Mouse (Mus musculus): ENCODE data around the gene Fyb. TPM values are rescaled to one million over a fixed set of nuclear protein-coding genes. Genes with fewer than 3 reads are reported as not detected.

Fyb gene
- total RNA-seq, 2 experiments from 2014 or later, result 29.8 to 102 TPM

DNA sequence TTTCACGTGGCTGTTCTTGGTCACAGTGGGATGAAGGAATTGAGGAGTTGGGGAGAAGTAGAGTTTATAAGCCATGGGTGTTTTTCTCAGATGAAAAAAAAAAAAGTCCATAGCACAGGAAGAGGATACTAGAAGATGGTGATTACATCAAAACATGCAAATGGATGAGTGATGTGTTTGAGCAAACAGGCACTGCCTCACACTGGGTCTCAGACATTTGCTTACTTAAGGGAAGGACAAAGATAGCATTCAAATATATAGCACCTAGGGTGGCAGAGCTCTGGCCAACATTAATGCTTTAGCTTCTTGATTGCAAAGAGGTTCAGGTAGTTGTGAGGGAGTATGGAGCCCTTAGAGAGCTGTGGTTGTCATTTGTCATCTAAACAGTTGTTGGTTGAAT, 68.9 kb downstream of the Fyb start:
- no peak for ATAC-seq (replicated peaks; ENCODE audit: low FRiP score, poor library complexity, severe bottlenecking)

DNA sequence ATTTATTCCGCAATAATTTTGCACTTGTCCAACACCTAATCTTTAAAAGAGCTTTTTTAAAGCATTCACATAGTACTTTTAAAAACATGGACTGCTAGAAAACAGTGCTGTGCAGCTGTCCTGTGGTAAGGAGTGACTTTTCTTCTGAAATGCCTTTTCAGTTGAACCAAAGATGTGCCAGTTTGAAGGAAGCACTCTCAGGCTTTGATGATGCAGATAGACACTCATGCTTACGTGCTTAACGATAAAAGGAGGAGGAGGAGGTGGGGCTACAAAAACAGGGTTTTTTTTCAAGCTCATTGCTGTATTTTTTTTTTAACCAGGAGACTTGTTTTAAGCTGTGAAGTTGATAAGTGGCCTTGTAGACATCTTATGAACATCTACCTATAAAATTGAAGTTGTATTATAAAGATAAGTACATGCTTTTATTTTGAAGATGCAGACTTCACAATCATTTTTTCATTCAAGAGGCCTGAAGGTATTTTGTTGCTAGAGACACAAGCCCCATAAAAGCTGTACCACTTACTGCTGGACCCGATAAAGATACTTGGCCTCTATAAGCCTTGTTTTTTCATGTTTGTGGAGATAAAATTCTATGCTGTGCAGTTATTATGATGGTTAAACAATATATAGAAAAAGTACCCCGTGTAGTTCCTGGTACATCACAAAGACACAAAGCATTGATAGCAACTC, 70.1 kb downstream of the Fyb start:
- no peak; the same call in 1 of the 2 replicates for ATAC-seq (replicated peaks; ENCODE audit: low FRiP score, poor library complexity, severe bottlenecking)

DNA sequence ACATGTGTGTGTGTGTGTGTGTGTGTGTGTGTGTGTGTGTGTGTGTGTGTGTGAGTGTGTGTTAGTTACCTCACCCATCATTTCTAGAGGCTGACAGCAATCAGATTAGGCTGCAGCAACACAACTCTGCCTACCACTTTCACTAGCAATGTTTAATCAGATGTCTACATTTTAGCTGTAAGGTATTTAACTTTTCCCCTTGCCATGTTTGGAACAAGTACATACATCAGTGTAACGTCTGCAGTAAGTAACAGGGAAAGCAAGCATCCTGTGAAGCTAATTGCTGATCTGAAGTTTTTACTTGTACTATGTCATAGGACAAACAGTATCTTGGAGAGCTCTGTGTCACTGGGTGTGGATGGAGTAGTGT, 70.6 kb downstream of the Fyb start:
- ATAC-seq (replicated peaks; ENCODE audit: low FRiP score, poor library complexity, severe bottlenecking), result no peak

DNA sequence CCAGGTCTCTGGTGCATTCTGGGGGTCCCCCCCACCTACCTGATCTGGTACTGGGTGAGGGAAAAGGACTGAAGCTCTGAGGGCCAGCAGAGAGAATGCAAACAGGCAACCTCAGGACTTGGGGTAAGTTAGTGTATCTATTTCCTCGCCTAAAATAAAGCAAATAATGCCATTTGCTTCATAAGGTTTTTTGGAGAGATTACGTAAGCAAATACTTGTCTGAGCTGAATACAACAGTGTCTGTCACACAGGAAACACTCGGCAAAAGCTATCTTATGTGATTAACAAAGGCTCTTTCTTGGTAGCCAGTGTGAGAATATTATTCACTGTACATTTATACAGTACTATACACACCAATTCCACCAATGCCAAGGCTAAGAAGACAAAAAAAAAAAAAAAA, 76.0 kb downstream of the Fyb start:
- no peak for ATAC-seq (replicated peaks; ENCODE audit: low FRiP score, poor library complexity, severe bottlenecking)

DNA sequence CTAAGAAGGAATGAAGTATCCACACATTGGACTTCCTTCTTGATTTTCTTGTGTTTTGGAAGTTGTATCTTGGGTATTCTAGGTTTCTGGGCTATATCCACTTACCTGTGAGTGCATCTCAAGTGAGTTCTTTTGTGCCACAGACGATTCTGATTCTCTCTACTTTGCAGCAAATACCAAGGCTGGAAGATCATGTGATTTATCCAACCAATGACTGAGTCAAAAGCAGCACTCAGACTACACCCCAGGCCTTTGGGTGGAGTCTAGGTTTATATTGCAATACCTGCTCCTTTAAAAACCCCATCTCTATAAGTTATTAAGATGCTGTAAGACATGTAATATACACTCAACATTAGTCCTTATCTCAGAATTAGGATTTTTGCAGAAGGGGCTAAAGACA, 77.7 kb downstream of the Fyb start:
- ATAC-seq (replicated peaks; ENCODE audit: low FRiP score, poor library complexity, severe bottlenecking), result no peak

DNA sequence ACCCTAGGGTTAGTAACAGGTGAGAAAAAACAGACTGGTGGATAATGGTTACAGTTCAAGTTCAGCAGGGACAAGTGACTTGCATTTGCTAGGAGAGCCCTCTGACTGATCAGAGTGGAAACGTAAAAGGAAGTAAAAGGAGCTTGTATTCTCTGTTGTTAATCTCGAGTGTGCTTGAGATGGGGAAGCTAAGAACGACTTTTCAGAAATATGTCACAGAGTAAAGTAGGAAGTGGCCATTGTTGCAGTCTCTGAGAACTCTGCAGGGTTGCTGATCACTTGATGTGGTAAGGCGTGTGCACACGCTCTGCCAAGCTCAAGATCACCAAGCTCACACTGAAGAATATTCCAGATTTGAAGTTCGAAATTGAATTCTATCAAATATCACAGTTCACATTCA, 78.7 kb downstream of the Fyb start:
- ATAC-seq (replicated peaks; ENCODE audit: low FRiP score, poor library complexity, severe bottlenecking), result no peak

DNA sequence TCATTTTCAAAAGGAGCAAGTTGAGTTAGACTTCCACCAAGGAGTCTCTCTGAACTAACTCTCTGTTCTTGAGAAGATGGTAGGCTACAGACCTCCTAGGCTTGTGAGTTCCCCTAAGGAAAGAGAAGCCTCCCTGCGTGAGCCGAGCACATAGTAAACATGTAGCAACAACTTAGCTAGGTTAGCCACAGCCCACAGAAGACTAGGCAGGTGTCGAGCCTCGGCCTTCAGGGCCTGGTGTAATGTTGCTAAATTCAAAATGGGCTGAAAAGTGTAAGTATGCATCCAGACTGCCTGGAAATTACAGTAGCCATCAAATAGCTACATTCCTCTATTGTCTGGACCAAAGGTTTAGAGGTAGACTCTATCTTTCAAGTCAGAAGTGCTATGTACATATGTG, 79.3 kb downstream of the Fyb start:
- no peak for ATAC-seq (replicated peaks; ENCODE audit: low FRiP score, poor library complexity, severe bottlenecking)

DNA sequence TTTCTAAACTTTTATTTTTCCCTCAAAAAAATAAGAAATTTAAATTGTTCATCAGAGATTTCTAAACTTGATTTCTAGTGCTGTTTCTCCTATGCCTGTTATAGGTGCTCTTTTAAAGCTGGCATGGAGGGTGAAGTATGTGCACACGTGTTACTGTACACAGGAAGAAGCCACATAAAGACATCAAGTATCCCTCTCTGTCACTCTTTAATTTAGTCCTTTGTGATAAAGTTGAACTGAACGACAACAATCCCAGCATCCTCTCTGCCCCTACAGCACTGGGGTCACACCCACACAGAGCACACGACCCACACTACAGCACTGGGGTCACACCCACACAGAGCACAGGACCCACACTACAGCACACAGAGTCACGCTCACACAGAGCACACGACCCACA, 88.0 kb downstream of the Fyb start:
- no peak for ATAC-seq (replicated peaks; ENCODE audit: low FRiP score, poor library complexity, severe bottlenecking)

DNA sequence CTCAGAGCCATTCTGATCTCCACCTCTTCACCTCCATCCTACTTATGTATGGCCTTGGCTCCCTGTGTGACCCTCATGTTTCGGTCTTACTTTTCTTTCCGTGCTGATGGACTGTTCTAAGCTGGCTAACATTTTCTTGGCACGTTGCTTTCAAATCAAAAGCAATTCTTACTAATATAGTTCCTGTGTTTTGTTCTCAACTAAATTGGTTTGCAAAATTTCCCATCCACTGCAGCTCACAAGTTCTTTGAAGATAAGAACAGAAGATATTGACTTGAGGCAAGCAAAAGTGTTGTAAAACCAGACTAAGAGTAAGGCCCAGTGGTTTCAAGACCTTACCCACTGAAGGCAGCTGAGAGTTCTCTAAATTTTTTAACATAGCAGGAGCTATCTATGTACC, 90.2 kb downstream of the Fyb start:
- no peak for ATAC-seq (replicated peaks; ENCODE audit: low FRiP score, poor library complexity, severe bottlenecking)

DNA sequence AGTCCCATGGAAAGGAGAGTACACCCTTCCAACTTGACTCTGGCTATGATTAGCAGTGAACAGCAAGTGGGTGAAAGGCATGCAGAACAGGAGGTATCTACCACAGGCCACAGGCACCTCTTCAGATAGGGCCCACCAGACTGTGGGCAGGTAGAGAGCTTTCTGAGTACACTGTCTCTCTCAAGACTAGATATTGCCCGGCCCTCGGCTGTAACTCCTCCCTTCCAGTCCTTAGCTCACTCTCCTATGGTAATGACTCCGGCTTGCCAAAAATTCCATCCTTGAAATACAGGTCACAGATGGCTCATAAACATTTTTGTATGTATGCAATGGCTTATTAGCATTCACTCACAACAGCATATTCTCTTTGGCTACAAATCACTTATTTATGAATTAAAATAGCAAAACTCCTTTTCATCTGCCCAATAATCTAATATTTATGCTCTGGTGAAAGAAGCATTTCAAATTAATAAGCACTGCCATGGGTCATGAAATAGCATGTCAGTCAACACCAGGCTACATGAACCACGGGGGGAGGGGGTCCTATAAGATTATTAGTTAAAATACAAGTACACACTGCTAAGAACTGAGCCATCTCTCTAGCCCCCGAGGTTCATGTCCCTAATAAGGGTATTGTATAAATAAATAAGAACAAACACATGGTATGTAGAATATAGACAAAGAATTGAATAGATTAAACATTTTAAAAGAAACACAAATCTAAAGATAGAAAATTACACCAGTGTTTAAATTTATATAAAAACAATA, 93.9 kb downstream of the Fyb start:
- no peak for ATAC-seq (replicated peaks; ENCODE audit: low FRiP score, poor library complexity, severe bottlenecking)

DNA sequence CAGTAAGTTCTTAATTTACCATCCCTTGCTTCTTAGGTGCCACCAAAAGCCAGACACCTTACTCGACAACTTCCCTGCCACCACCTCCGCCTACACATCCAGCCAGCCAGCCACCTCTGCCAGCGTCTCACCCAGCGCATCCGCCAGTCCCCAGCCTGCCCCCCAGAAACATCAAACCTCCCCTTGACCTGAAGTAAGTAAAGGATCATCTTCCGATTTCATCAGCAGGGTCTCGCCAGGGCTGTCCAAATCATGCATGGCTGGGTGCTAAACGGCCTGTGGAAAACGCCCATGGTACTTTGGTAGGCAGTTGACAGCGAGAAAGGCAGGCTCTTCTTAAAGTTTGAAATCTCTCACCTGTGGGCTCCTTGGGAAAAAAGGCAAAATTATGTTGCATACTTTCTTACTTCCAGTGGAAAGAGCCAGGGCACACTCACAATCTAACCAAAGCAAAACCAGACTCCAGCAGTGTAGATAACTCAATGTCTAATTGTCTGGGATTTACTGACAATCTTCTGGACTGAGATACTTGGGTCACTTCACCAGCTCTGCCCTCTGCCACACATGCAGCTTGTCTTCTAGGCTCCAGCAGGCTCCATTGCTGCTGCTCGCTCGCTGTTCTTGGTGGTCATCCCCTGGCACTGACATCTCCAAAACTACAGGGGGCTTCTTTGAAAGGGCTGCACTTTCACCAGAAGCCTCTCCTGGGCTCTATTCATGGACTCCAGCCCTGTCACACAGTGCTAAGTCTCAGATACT, 97.1 kb downstream of the Fyb start:
- no peak for ATAC-seq (replicated peaks; ENCODE audit: low FRiP score, poor library complexity, severe bottlenecking)

DNA sequence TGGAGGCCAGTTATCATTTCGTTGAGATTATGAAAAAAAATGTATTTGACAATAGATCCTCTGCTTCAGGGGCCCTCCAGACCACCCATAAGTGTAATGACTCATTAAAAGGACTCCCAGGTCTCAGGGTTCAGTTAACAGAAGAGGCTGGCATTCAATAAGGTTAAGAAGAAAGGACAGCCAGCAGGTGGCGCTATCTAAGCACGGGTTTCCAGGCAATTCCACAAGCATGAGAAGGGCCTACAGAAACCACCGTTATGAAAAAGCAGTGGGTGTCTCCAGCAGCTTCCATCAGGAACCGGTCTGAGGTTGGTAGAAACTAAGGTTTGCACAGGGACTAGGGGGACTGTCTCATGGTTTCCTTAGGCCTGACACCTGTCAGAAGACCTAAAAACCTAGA, 99.9 kb downstream of the Fyb start:
- no peak for ATAC-seq (replicated peaks; ENCODE audit: low FRiP score, poor library complexity, severe bottlenecking)

DNA sequence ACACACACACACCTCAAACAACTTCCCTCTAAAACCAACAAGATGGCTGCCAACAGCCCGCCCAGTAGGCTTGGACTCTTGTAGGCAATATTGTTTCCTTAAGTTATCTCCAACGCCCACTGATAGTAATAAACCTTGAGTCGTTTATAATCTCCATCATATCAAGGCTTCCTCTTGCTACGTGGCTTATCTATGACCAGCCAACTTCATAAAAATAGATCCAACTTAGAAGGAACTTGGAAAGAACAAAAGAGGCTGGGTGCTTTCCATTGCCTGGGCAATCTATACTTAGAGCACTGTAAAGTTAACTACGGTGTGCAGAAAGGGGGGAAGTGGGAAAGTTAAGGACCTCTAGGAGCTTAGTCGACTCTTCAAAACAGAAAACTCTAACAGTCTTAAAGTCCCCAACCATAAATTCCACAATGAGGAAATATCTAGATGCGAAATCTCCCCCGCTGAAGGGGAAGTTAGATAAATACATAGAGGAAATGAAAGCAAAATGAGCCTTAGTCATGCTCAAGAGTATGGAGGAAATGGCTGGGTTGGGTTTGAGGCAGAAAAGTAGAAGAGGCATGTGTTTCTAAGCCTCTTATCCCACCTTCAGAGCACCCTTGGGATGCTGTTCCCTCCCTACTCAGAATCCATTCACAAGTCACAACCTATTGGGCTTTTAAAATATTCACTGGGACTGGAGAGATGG, 101.0 kb downstream of the Fyb start:
- ATAC-seq (replicated peaks; ENCODE audit: low FRiP score, poor library complexity, severe bottlenecking), result no peak

DNA sequence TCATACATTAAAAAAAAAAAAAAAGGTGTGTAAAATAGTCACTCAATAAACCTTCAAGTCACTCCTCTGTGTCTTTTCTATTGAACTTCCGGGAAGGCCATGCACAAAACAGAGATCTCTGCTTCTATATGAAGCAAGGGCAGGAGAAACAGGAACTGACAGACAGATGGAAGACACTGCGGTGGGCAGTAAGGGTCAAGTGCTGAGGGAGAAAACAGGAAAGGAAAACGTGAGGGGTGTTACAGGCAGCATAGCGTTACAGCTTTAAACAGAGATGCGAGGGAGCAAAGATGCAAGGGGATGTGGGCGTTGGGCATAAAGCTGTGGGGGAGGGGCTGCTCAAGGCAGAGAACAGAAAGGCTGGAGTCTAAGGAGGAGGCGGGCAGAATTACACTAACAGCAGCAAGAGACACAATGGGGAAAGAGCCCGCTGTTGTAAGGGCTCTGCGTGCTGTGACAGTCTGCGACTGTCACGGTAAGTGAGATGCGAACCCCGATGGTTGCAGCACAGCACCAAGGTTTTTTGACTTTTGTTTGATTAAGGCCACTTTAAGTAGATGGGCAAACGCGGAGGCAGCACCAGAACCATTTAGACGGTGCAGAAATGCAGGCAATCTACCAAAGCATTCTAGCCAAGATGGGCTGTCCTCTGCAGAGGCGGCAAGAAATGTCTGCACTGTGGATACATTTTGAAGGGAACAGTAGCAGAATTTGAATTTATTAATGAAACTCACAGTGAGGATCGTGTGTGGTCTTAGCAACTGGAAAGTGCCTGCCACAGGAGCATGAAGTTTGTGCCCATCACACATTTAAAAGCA, 101.9 kb downstream of the Fyb start:
- no peak for ATAC-seq (replicated peaks; ENCODE audit: low FRiP score, poor library complexity, severe bottlenecking)

DNA sequence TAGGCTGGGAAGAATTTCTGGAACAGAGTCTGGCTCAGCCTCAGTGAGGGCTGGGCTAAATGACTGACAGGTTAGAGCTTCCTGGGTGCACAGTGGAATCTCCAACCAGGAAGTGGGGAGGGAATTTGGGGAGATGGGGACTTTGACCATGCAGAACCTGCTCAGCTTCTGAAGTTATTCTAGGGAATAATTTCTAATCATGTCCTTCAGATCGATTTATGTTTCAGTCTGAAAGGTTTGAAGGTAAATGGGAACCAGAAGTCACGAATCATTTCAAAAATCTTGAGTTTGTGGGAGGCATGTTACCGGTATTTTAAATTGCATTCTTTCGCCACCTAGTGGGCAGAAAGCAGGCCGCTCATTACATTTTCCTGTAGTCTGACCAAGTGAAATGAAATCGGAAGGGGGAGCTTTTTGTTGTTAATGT, 103.0 kb downstream of the Fyb start:
- no peak for ATAC-seq (replicated peaks; ENCODE audit: low FRiP score, poor library complexity, severe bottlenecking)

DNA sequence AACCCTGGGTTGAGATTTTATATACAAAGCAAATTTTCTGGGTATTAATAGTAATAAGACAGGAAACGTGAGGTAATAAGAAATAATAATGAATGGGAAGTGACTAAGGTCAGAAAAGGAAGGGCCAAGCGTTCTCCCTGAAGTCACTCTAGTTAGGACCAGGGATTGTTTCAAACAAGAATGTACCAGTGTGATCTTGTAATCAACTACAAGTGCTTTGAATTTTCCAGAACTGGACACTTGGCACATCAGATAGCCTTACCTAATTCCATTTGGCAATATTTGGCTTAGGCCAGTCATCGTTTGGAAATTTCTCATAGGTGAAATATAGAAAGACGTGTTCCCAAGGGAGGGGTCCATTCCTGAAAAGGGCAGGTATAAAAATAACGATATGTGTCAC, 103.5 kb downstream of the Fyb start:
- ATAC-seq (replicated peaks; ENCODE audit: low FRiP score, poor library complexity, severe bottlenecking), result no peak

DNA sequence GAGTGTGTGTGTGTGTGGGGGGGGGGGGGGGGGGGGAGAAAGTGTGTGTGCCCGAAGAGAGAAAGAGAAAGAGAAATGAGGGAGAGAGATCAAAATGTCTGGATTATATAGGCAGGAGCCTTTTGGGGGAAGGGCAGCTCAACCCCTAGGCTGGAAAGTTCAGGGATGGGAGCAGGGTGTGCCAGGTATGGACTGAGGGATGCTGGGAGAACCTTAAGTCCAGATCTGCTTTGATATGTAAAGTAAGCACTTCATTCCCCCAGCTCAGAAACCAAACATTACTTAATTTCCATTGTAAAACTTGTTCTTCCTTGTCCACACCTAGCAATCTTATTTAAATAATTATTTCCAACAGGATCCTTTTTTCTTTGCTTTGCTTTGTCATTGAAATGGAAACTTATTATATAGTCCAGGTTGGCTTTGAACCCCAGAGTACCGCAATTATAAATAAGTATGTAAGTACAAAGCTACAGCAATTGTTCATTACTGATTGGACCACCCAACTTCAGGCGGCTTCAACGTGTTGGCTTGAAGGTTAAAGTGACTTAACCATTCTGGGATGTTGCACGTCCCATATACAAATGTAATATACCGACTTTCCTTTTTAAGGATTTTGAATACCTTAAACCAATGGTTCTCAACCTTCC, 105.9 kb downstream of the Fyb start:
- no peak for ATAC-seq (replicated peaks; ENCODE audit: low FRiP score, poor library complexity, severe bottlenecking)

DNA sequence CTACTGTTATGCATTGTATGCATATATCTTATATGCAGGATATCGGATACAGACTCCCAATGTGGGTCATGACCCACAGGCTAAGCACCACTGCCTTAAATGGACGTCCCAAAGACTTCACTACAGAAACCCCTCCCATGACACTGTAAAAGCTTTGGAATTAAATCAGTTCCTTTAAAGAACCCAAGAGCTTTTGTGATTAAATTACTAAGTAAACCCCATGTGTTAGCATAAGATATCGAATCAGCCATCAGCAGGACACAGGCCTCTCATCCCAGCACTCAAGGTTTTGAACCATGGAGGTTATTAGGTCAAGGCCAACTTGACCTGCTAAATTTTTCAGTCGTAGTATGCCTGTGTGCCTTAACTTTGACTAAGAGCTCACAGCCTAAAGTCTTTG, 106.5 kb downstream of the Fyb start:
- no peak for ATAC-seq (replicated peaks; ENCODE audit: low FRiP score, poor library complexity, severe bottlenecking)

DNA sequence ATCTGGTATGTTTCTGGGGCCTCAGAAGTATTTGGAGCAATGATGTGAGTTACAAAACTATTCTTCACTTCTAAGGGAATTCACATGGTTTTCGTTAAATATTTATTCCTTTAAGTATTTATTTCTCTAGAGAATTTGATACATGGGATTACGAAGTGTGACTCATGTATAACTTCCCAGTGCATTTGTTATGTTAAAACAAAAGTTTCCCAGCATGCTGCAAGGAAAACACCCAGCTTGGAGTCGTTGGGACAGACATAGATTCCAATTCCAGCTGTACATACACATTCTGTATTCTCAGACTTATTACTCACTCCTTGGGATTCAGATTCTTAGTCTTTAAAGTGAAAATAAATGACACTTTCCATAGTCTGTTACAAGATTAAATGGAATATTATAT, 112.8 kb downstream of the Fyb start:
- ATAC-seq (replicated peaks; ENCODE audit: low FRiP score, poor library complexity, severe bottlenecking), result no peak
